Mouse (Mus musculus) T-cell, adult 66 days (primary cell): Measurements from ENCODE around the gene Olfr1501. TPM values are rescaled to one million over a fixed set of nuclear protein-coding genes. Genes with fewer than 3 reads are reported as not detected.

Experiments used
- total RNA-seq, 2 experiments: library from RNA; stranded (reverse); gene quantifications; 3 replicates in 1 of 2; 4 replicates in 1 of 2; pipeline ENCODE4 v1.2.4; 2023

The Olfr1501 gene
- not detected for total RNA-seq

GRCm38 (mm10) chr19:13850592-13850991, at the start of gene Olfr1501:
TSS of gene Olfr1501 (minus strand) at chr19:13850692.

GRCm38 (mm10) chr19:13897828-13898227, 47.3 kb upstream of the Olfr1501 start, which contains the start of gene Olfr1504:
TSS of gene Olfr1504 (minus strand) at chr19:13897928.

GRCm38 (mm10) chr19:13861495-13861894, 11.0 kb upstream of the Olfr1501 start, which contains the start of gene Olfr1502:
TSS of gene Olfr1502 (plus strand) at chr19:13861795.

GRCm38 (mm10) chr19:13830388-13830787, 20.1 kb downstream of the Olfr1501 start, which contains the start of gene Olfr1500:
TSS of gene Olfr1500 (minus strand) at chr19:13830488.

GRCm38 (mm10) chr19:13819347-13819746, 31.1 kb downstream of the Olfr1501 start, which contains the start of gene Olfr1499:
TSS of gene Olfr1499 (minus strand) at chr19:13819447.

GRCm38 (mm10) chr19:13798102-13798501, 52.4 kb downstream of the Olfr1501 start, which contains the start of gene Olfr1497:
TSS of gene Olfr1497 (minus strand) at chr19:13798202.

Other genes with a start within 250 kb of the Olfr1501 start
- not detected for gene Olfr1487, start 233.3 kb downstream of the Olfr1501 start, total RNA-seq
- gene Olfr1489, start 219.1 kb downstream of the Olfr1501 start, total RNA-seq: not detected
- gene Olfr1490, start 199.6 kb downstream of the Olfr1501 start, total RNA-seq: not detected
- gene Olfr1491, start 153.4 kb downstream of the Olfr1501 start, total RNA-seq: not detected
- gene Olfr1493-ps1, start 127.4 kb downstream of the Olfr1501 start, total RNA-seq: not detected
- not detected for gene Olfr1494, start 111.0 kb downstream of the Olfr1501 start, total RNA-seq
- not detected for gene Olfr1495, start 86.1 kb downstream of the Olfr1501 start, total RNA-seq
- not detected for gene Olfr1496, start 72.8 kb downstream of the Olfr1501 start, total RNA-seq
- not detected for gene Olfr1497, start 52.5 kb downstream of the Olfr1501 start, total RNA-seq
- gene Olfr1499, start 31.2 kb downstream of the Olfr1501 start, total RNA-seq: not detected
- not detected for gene Olfr1500, start 20.2 kb downstream of the Olfr1501 start, total RNA-seq
- not detected for gene Olfr1502, start 11.1 kb upstream of the Olfr1501 start, total RNA-seq
- gene Olfr1504, start 47.2 kb upstream of the Olfr1501 start, total RNA-seq: not detected
- not detected for gene Olfr1505, start 62.8 kb upstream of the Olfr1501 start, total RNA-seq